Mouse (Mus musculus): Measurements from ENCODE around the gene Ptges2.

DNA sequence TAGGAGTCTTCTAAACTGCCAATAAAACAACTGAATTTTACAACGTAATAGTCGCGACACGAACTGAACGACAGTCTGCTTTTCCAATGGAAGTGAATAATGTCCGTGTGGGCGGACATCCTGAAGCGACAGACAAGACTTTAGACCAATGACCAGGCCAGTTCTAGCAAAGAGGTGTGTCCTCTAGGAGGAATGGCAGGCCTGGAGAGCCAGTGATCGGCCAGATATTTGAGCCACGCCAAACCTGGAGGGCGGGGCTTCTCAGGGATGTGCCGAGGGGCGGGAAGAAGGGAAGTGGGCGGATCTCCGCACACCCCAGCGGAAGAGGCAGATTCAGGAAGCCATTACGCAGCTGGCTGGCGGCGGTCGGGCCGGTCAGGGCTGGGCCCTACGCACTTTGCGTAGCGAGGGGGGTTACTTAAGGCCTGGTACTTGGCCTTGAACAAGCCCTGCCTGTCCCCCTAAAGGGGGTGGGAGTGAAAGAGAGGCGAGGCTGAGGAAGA, 56.2 kb downstream of the Ptges2 start:
- TF ChIP-seq CTCF (IDR thresholded peaks at IDR 0.05; ENCODE audit: borderline replicate concordance, extremely low read depth, insufficient read depth, insufficient read length) = no peak
- no peak for TF ChIP-seq POLR2A (IDR thresholded peaks at IDR 0.05; ENCODE audit: borderline replicate concordance, extremely low read depth, insufficient read depth, insufficient read length, poor library complexity, severe bottlenecking)

All from brain, embryonic 14.5 days (tissue).